Mouse (Mus musculus) MN1 (cell line): ENCODE results near the gene Bad.
"Not testable (repeated sequence)": the region's sequence is repeated elsewhere in the genome, so short reads cannot be mapped to it uniquely, and the experiment has no call there.

Source experiments
- DNase-seq: peaks from one replicate; pipeline ENCODE4 v3.0.0-alpha.2; 2016; ENCODE audit warnings: low spot score

The Bad gene

GRCm38 (mm10) chr19:6985951-6986708 lies 44.5 kb downstream of the Bad start:
- DNase-seq, result no peak

- peak; percentile 39 for DNase-seq
Observed at GRCm38 (mm10) chr19:6987061-6987903, 45.6 kb downstream of the Bad start, which contains the start of gene Vegfb. Vegfb (minus strand) TSS chr19:6987651.

- DNase-seq, result no peak
Observed at GRCm38 (mm10) chr19:6987904-6988285, 46.2 kb downstream of the Bad start.

- no peak for DNase-seq
Observed at GRCm38 (mm10) chr19:6989251-6989650, 47.6 kb downstream of the Bad start.

- no peak for DNase-seq
Observed at GRCm38 (mm10) chr19:6990712-6991111, 49.1 kb downstream of the Bad start.

- not testable (repeated sequence) for DNase-seq
Observed at GRCm38 (mm10) chr19:6991166-6991565, 49.5 kb downstream of the Bad start.

GRCm38 (mm10) chr19:6992011-6992858 lies 50.6 kb downstream of the Bad start, which contains the start of gene Dnajc4:
Dnajc4 (minus strand) TSS chr19:6992572.
- peak; percentile 91 for DNase-seq

GRCm38 (mm10) chr19:6993011-6993770 lies 51.5 kb downstream of the Bad start:
- DNase-seq, result no peak

- DNase-seq, result no peak
Observed at GRCm38 (mm10) chr19:6994002-6994401, 52.3 kb downstream of the Bad start.

GRCm38 (mm10) chr19:6994489-6994888 lies 52.8 kb downstream of the Bad start:
- no peak for DNase-seq

GRCm38 (mm10) chr19:6995255-6995991 lies 53.8 kb downstream of the Bad start:
- no peak for DNase-seq

- peak; percentile 80 for DNase-seq
Observed at GRCm38 (mm10) chr19:6996006-6996405, 54.3 kb downstream of the Bad start, which contains the start of the genes Nudt22 and Trpt1. Nudt22 (minus strand) TSS chr19:6996117. Trpt1 (plus strand) TSS chr19:6996131.

GRCm38 (mm10) chr19:6997721-6998290 lies 56.1 kb downstream of the Bad start:
- DNase-seq, result no peak

GRCm38 (mm10) chr19:6999360-7000063 lies 57.9 kb downstream of the Bad start:
- no peak for DNase-seq
